Mouse (Mus musculus): ENCODE results near the gene Cdkal1.

DNA sequence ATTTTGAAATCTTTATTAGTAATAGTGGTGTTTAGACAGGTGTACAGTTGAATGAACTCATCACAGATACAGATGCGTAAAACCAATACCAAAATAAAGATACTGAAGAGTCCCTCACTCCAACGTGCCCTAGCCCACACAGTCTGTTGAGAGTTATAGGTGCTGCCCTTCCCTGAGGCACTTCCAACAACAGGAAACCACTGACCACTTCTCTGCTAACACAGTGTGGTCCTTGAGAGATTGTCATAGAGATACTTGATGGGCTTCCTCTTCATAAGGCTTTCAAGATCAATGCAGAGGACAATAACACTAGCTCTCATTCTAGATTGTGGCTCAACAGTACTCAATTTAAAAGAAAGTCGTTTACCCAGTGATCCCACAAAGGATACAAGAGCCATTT lies 191.6 kb downstream of the Cdkal1 start:
- TF ChIP-seq CTCF (conservative IDR thresholded peaks at IDR 0.05; ENCODE audit: low read length) (no peak), POU5F1 (IDR thresholded peaks at IDR 0.05; ENCODE audit: borderline replicate concordance, low read length) (no peak)

Measured in E14TG2a.4 (cell line).